Comparison of ENCODE assay signal across 32 mouse cellular contexts in genomic region chr4:95603254-95603653, GRCm38 (mm10).
"Had no signal": no experiment of that assay in that cellular context is flagged by ENCODE, and none has a peak within 500 bp of the region (broad histone marks: within the 10 kb centered on the region; RNA-seq: fewer than 3 reads in every experiment).

No protein-coding gene starts in this region.

- H3K27ac ChIP-seq: limb, embryonic 10.5 days; limb, embryonic 12.5 days; limb, embryonic 13.5 days; limb, embryonic 15.5 days; liver, embryonic 12.5 days; liver, embryonic 13.5 days; liver, embryonic 14.5 days; liver, embryonic 15.5 days; lung, embryonic 15.5 days; macrophage; midbrain, embryonic 10.5 days; midbrain, embryonic 12.5 days; midbrain, embryonic 13.5 days; midbrain, embryonic 15.5 days; neural tube, embryonic 12.5 days had no signal

- H3K4me2 ChIP-seq: limb, embryonic 12.5 days; limb, embryonic 13.5 days; limb, embryonic 15.5 days; liver, embryonic 11.5 days; liver, embryonic 12.5 days; liver, embryonic 13.5 days; liver, embryonic 15.5 days; lung, embryonic 14.5 days; lung, embryonic 15.5 days; midbrain, embryonic 11.5 days; midbrain, embryonic 12.5 days; midbrain, embryonic 13.5 days; midbrain, embryonic 15.5 days; neural tube, embryonic 12.5 days had no signal

- H3K36me3 ChIP-seq: limb, embryonic 10.5 days; limb, embryonic 12.5 days; limb, embryonic 13.5 days; limb, embryonic 15.5 days; liver, embryonic 12.5 days; liver, embryonic 13.5 days; liver, embryonic 15.5 days; lung, embryonic 15.5 days; midbrain, embryonic 10.5 days; midbrain, embryonic 12.5 days; midbrain, embryonic 13.5 days; midbrain, embryonic 15.5 days; neural tube, embryonic 12.5 days had no signal

- H3K9me3 ChIP-seq: limb, embryonic 10.5 days; limb, embryonic 12.5 days; limb, embryonic 13.5 days; limb, embryonic 15.5 days; liver, embryonic 12.5 days; liver, embryonic 13.5 days; liver, embryonic 15.5 days; lung, embryonic 15.5 days; megakaryocyte, embryonic 14.5 days; midbrain, embryonic 10.5 days; midbrain, embryonic 12.5 days; midbrain, embryonic 13.5 days; midbrain, embryonic 15.5 days; neural tube, embryonic 12.5 days had no signal

- ATAC-seq: liver, embryonic 12.5 days; liver, postnatal 0 days; lung, postnatal 0 days; midbrain, embryonic 13.5 days; midbrain, embryonic 15.5 days; midbrain, embryonic 16.5 days had no signal

- H3K9ac ChIP-seq: limb, embryonic 12.5 days; limb, embryonic 13.5 days; limb, embryonic 15.5 days; liver, embryonic 12.5 days; liver, embryonic 13.5 days; liver, embryonic 14.5 days; liver, embryonic 15.5 days; liver, postnatal 0 days; lung, embryonic 14.5 days; lung, embryonic 15.5 days; midbrain, embryonic 12.5 days; midbrain, embryonic 13.5 days; midbrain, embryonic 15.5 days; neural tube, embryonic 12.5 days had no signal

- H3K4me1 ChIP-seq: limb, embryonic 15.5 days; liver, embryonic 12.5 days; liver, embryonic 13.5 days; liver, embryonic 15.5 days; lung, embryonic 15.5 days; megakaryocyte, embryonic 14.5 days; midbrain, embryonic 10.5 days; midbrain, embryonic 12.5 days; midbrain, embryonic 13.5 days; midbrain, embryonic 15.5 days; neural tube, embryonic 12.5 days had no signal

- DNase-seq: left cerebral cortex, postnatal 4 days; liver; liver, embryonic 13.5 days; liver, postnatal 0 days; lung, adult 18-20 months; lung, adult 2 months; lung, embryonic 14.5 days; lung, postnatal 10 days; lung, postnatal 14 days; lung, postnatal 36 days; lung, postnatal 4 days; midbrain, embryonic 14.5 days had no signal

- H3K4me3 ChIP-seq: limb, embryonic 10.5 days; limb, embryonic 12.5 days; limb, embryonic 13.5 days; limb, embryonic 15.5 days; liver, embryonic 12.5 days; liver, embryonic 13.5 days; liver, embryonic 15.5 days; lung, embryonic 15.5 days; megakaryocyte, embryonic 14.5 days; midbrain, embryonic 10.5 days; midbrain, embryonic 12.5 days; midbrain, embryonic 13.5 days; midbrain, embryonic 15.5 days; myocyte; neural tube, embryonic 12.5 days had no signal

- H3K27me3 ChIP-seq: limb, embryonic 12.5 days; limb, embryonic 13.5 days; limb, embryonic 15.5 days; liver, embryonic 12.5 days; liver, embryonic 13.5 days; liver, embryonic 15.5 days; lung, embryonic 15.5 days; megakaryocyte, embryonic 14.5 days; midbrain, embryonic 12.5 days; midbrain, embryonic 13.5 days; midbrain, embryonic 15.5 days; neural tube, embryonic 12.5 days had no signal
